Mouse (Mus musculus): ENCODE measurements around the gene Llgl1.

Gene Llgl1

GRCm38 (mm10) chr11:60699524-60700075 lies at the start of gene Llgl1:
Llgl1 (plus strand) TSS chr11:60699723.
- peak; percentile 83 for DNase-seq

- DNase-seq = no peak
Observed at GRCm38 (mm10) chr11:60696165-60696564, 3.4 kb upstream of the Llgl1 start.

- DNase-seq = no peak
Observed at GRCm38 (mm10) chr11:60697561-60697960, 2.0 kb upstream of the Llgl1 start.

GRCm38 (mm10) chr11:60698806-60699523 lies 558 bp upstream of the Llgl1 start:
- DNase-seq = peak; percentile 84

- no peak for DNase-seq
Observed at GRCm38 (mm10) chr11:60700320-60701185, 1.0 kb downstream of the Llgl1 start.

- DNase-seq = no peak
Observed at GRCm38 (mm10) chr11:60701611-60702010, 2.1 kb downstream of the Llgl1 start.

GRCm38 (mm10) chr11:60703131-60703530 lies 3.6 kb downstream of the Llgl1 start:
- DNase-seq = peak; percentile 81

GRCm38 (mm10) chr11:60704023-60704880 lies 4.7 kb downstream of the Llgl1 start:
- peak; percentile 0 for DNase-seq

- DNase-seq = peak; percentile 0
Observed at GRCm38 (mm10) chr11:60705255-60705654, 5.7 kb downstream of the Llgl1 start.

GRCm38 (mm10) chr11:60706076-60706475 lies 6.6 kb downstream of the Llgl1 start:
- DNase-seq = peak; percentile 0

- peak; percentile 0 for DNase-seq
Observed at GRCm38 (mm10) chr11:60706696-60707480, 7.4 kb downstream of the Llgl1 start.

GRCm38 (mm10) chr11:60707672-60708071 lies 8.1 kb downstream of the Llgl1 start:
- DNase-seq = peak; percentile 88

GRCm38 (mm10) chr11:60708631-60709030 lies 9.1 kb downstream of the Llgl1 start:
- DNase-seq = peak; percentile 0

- DNase-seq = peak; percentile 0
Observed at GRCm38 (mm10) chr11:60709481-60710465, 10.2 kb downstream of the Llgl1 start.

GRCm38 (mm10) chr11:60711218-60711617 lies 11.7 kb downstream of the Llgl1 start:
- DNase-seq = no peak

GRCm38 (mm10) chr11:60712040-60712439 lies 12.5 kb downstream of the Llgl1 start:
- DNase-seq = no peak

- DNase-seq = no peak
Observed at GRCm38 (mm10) chr11:60712639-60713255, 13.2 kb downstream of the Llgl1 start.

- DNase-seq = no peak
Observed at GRCm38 (mm10) chr11:60715833-60716232, 16.3 kb downstream of the Llgl1 start.

GRCm38 (mm10) chr11:60719263-60719662 lies 19.7 kb downstream of the Llgl1 start:
- no peak for DNase-seq

Data from lung, postnatal 14 days (tissue).